Mouse (Mus musculus): Measurements from ENCODE around the gene Isg20l2.

DNA sequence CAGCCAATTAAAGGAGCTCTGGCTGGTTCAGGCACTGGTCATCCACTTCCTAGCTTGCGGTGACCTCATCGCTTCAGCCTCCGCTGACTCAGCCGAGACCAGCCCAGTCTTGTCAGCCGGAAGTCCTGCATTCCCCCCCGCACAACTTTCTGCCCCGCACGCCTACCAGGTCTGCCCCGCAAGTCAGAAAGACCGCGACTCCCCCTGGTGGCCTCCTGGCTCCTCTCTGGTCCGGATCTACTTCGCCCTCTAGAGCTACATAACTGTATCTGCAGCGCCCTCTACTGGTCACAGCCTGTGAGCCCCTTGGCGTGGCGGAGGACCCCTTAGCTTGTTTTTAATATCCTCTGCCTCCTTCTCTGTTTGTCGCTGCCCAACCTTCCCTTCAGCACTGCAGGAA, 56.8 kb downstream of the Isg20l2 start:
- TF ChIP-seq TAL1 (IDR thresholded peaks at IDR 0.05; ENCODE audit: low read length) (no peak), GATA1 (IDR thresholded peaks at IDR 0.05; ENCODE audit: low read length) (no peak)
